Mouse (Mus musculus) midbrain, embryonic 10.5 days (tissue): ENCODE results near the gene Slc9c1. TPM values are rescaled to one million over a fixed set of nuclear protein-coding genes. Genes with fewer than 3 reads are reported as not detected.
"Not testable (repeated sequence)": the region's sequence is repeated elsewhere in the genome, so short reads cannot be mapped to it uniquely, and the experiment has no call there.

Source experiments
- DNase-seq: peaks from one replicate; pipeline ENCODE4 v3.0.0-alpha.2; 2017; ENCODE audit warnings: low spot score
- H3K27ac ChIP-seq: fragments of 300-500 bp; sonication (generic); replicated peaks from 2 replicates; pipeline ENCODE4 v1.5.1; 2016; ENCODE audit warnings: mild to moderate bottlenecking
- H3K27me3 ChIP-seq: fragments of 300-500 bp; sonication (generic); 2 replicates; pipeline ENCODE4 v1.6.1; 2016; ENCODE audit warnings: low read depth, mild to moderate bottlenecking; ENCODE audit not compliant: poor library complexity, severe bottlenecking
- H3K36me3 ChIP-seq: fragments of 300-500 bp; sonication (generic); 2 replicates; pipeline ENCODE4 v1.6.1; 2016; ENCODE audit warnings: mild to moderate bottlenecking, moderate library complexity
- H3K4me1 ChIP-seq: fragments of 300-500 bp; sonication (generic); 2 replicates; pipeline ENCODE4 v1.6.1; 2016
- H3K4me3 ChIP-seq: fragments of 300-500 bp; sonication (generic); 2 replicates; pipeline ENCODE4 v1.5.1; 2016; ENCODE audit warnings: mild to moderate bottlenecking, moderate library complexity
- H3K9me3 ChIP-seq: fragments of 300-500 bp; sonication (generic); replicated peaks from 2 replicates; pipeline ENCODE4 v1.6.1; 2016; ENCODE audit warnings: mild to moderate bottlenecking
- WGBS: fragments of 180-500 bp; shearing (Covaris S2); methylation state at CpG from one replicate; pipeline ENCODE4 v1.1.7; 2016; 5-methylcytosine and 5-hydroxymethylcytosine counted together
- polyA plus RNA-seq: library from polyadenylated mRNA; unstranded; fragments of >200 nt; fragmentation: Nextera tagmentation; extraction: Ambion mirVana; gene quantifications from 2 replicates; pipeline ENCODE4 v1.2.1, GENCODE M21; 2016

Gene Slc9c1
- not detected in 2 replicates for polyA plus RNA-seq

DNA sequence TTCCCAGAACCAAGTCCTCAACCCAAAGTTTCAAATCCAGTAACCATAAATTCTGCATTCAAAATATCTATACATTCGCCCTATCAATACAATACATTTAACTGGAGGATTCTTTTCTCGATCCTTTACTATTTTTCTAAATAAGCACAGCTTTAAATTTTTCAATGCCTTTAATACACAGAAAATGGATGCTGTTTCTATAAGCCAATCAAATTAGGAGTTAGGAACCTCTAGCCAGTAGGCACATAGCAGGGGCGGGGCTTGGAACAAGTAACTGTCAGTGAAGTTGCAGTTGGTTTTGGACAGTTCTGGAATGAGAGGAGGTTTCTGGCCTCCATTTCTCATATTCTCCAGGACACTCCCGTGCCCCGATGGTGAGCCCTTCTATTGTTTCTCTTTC is at the start of gene Slc9c1:
Gene Slc9c1, plus strand, starts transcription at position 301 of the 400 bp plus-strand sequence.
- Histone ChIP-seq H3K9me3 (no peaks in the 10 kb centered on the region), H3K4me3 (no peak within 1 kb of the TSS), H3K36me3 (no peaks in the 10 kb centered on the region), H3K27me3 (no peaks in the 10 kb centered on the region), H3K4me1 (no peaks in the 10 kb centered on the region), H3K27ac (no peak within 1 kb of the TSS)
- WGBS, result 92% methylated on average over 5 of the region's 5 CpGs
- DNase-seq, result no peak

GRCm38 (mm10) chr16:45492927-45493326 is 42.2 kb upstream of the Slc9c1 start, which contains the start of gene Gm609:
Gene Gm609 (minus strand): TSS chr16:45492969.
- H3K9me3 ChIP-seq, result no peaks in the 10 kb centered on the region
- H3K4me3 ChIP-seq, result no peak within 1 kb of the TSS
- WGBS, result 80% methylated on average over 5 of the region's 5 CpGs
- no peak within 1 kb of the TSS for H3K27ac ChIP-seq
- no peaks in the 10 kb centered on the region for H3K36me3 ChIP-seq
- H3K27me3 ChIP-seq, result no peaks in the 10 kb centered on the region
- H3K4me1 ChIP-seq, result no peaks in the 10 kb centered on the region
- no peak for DNase-seq

DNA sequence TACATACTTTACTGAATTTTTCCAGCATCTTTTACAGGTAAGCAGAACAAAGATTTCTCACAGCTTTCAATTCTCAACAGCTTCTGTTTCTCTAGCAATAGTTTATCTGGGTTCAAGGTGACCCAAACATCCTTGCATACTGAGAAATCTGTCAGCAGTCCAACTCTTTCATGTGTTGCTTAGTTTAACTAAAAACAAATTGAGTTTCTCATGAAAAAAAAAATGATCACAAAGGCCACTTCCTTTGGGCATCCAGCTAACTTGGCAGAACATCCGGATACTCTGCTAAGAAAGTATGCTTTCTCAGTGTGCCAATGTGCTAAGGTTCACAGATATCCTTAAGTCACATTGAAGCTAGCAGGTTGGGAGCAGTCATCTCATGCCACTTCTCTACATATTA is 39.8 kb upstream of the Slc9c1 start:
- WGBS, result 74% methylated on average over 1 of the region's 1 CpGs
- H3K27me3 ChIP-seq, result no peaks in the 10 kb centered on the region
- no peak for DNase-seq
- H3K27ac ChIP-seq, result no peak overlapping the region
- no peaks in the 10 kb centered on the region for H3K36me3 ChIP-seq
- H3K4me1 ChIP-seq, result no peaks in the 10 kb centered on the region
- H3K4me3 ChIP-seq, result no peak overlapping the region
- no peaks in the 10 kb centered on the region for H3K9me3 ChIP-seq

- Histone ChIP-seq H3K27ac (no peak overlapping the region), H3K9me3 (no peaks in the 10 kb centered on the region), H3K4me3 (no peak overlapping the region), H3K27me3 (no peaks in the 10 kb centered on the region), H3K36me3 (no peaks in the 10 kb centered on the region), H3K4me1 (no peaks in the 10 kb centered on the region)
- no peak for DNase-seq
- WGBS, result 88% methylated on average over 5 of the region's 5 CpGs
These were observed 9.6 kb upstream of the Slc9c1 start for GRCm38 (mm10) chr16:45525551-45525950.

GRCm38 (mm10) chr16:45531950-45532349 is 3.2 kb upstream of the Slc9c1 start, which contains the start of gene Gm17783:
Gene Gm17783 (minus strand): TSS chr16:45532050.
- Histone ChIP-seq H3K4me3 (no peak within 1 kb of the TSS), H3K4me1 (no peaks in the 10 kb centered on the region), H3K36me3 (no peaks in the 10 kb centered on the region), H3K27me3 (no peaks in the 10 kb centered on the region), H3K27ac (no peak within 1 kb of the TSS), H3K9me3 (no peaks in the 10 kb centered on the region)
- no peak for DNase-seq
- WGBS, result 86% methylated on average over 4 of the region's 4 CpGs

DNA sequence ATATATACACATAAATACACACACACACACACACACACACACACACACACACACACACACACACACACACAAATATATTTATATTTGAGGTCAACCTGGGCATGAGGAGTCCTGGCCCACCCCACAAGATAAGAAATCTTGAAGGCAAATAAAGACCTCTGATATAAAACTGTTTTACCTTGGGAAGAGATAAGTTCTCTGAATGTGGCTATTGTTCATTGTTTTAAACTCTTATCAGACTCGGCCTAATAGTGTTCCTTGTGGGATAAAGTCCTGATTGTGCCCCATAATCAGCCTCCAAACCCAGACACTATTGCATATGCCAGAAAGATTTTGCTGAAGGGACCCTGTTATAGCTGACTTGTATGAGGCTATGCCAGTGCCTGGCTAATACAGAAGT is 3.2 kb downstream of the Slc9c1 start:
- H3K27me3 ChIP-seq, H3K36me3 ChIP-seq, H3K27ac ChIP-seq, DNase-seq, H3K4me1 ChIP-seq, H3K4me3 ChIP-seq, H3K9me3 ChIP-seq: not testable (repeated sequence)
- 66% methylated on average over 1 of the region's 1 CpGs for WGBS

- Histone ChIP-seq H3K27ac (no peak overlapping the region), H3K27me3 (no peaks in the 10 kb centered on the region), H3K9me3 (no peaks in the 10 kb centered on the region), H3K4me1 (no peaks in the 10 kb centered on the region), H3K4me3 (no peak overlapping the region), H3K36me3 (no peaks in the 10 kb centered on the region)
- DNase-seq, result no peak
These were observed 7.0 kb downstream of the Slc9c1 start for GRCm38 (mm10) chr16:45542108-45542507.

GRCm38 (mm10) chr16:45544341-45544740 is 9.2 kb downstream of the Slc9c1 start:
- DNase-seq, result no peak
- Histone ChIP-seq H3K27me3 (no peaks in the 10 kb centered on the region), H3K27ac (no peak overlapping the region), H3K4me3 (no peak overlapping the region), H3K36me3 (no peaks in the 10 kb centered on the region), H3K9me3 (no peaks in the 10 kb centered on the region), H3K4me1 (no peaks in the 10 kb centered on the region)
- WGBS, result 84% methylated on average over 3 of the region's 3 CpGs

DNA sequence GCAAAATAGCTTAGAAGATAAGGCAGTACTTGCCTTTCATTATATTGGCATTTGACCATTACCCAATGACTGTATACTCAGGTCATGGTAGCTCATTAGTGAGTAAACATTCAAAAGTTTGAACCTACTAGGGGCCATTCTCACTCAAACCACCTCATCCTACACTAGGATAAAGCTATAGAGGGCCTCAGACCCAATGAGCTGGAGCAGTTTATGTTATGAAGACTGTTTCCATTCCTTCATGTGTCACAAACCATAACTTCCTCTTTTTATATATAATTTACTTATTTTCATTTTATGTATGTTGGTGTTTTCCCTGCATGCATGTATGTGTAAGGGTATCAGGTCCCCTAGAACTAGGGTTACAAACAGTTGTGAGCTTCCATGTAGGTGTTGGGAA is 12.9 kb downstream of the Slc9c1 start:
- no peaks in the 10 kb centered on the region for H3K27me3 ChIP-seq
- DNase-seq, result no peak
- no peaks in the 10 kb centered on the region for H3K9me3 ChIP-seq
- H3K4me3 ChIP-seq, result no peak overlapping the region
- H3K4me1 ChIP-seq, result no peaks in the 10 kb centered on the region
- no peaks in the 10 kb centered on the region for H3K36me3 ChIP-seq
- no peak overlapping the region for H3K27ac ChIP-seq

GRCm38 (mm10) chr16:45551579-45551978 is 16.5 kb downstream of the Slc9c1 start:
- Histone ChIP-seq H3K9me3 (no peaks in the 10 kb centered on the region), H3K4me3 (no peak overlapping the region), H3K27ac (no peak overlapping the region), H3K4me1 (no peaks in the 10 kb centered on the region), H3K36me3 (no peaks in the 10 kb centered on the region), H3K27me3 (no peaks in the 10 kb centered on the region)
- 88% methylated on average over 2 of the region's 2 CpGs for WGBS
- no peak for DNase-seq

DNA sequence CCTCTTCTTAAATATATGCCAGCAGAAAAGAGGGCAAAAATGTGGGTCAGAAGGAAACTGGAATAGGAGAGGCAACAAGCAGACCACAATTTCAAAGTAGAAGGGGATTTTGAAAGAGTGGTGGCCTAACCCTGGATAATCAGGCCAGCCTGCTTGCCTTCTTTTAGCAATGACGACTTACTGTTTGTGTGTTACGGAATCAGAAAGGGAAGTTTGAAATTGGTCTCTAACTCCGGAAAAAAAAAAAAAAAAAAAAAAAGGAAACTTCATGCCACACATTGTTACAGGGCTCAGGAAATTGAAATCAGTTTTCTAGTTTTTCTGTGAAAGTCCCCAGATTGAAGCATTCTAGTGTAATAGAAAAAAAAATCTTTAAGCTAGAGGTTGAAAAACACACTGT is 26.6 kb downstream of the Slc9c1 start:
- no peaks in the 10 kb centered on the region for H3K4me1 ChIP-seq
- 68% methylated on average over 3 of the region's 3 CpGs for WGBS
- H3K9me3 ChIP-seq, result no peaks in the 10 kb centered on the region
- no peaks in the 10 kb centered on the region for H3K36me3 ChIP-seq
- H3K4me3 ChIP-seq, result no peak overlapping the region
- DNase-seq, result no peak
- no peak overlapping the region for H3K27ac ChIP-seq
- H3K27me3 ChIP-seq, result no peaks in the 10 kb centered on the region

GRCm38 (mm10) chr16:45572307-45572706 is 37.2 kb downstream of the Slc9c1 start:
- WGBS, result 93% methylated on average over 3 of the region's 3 CpGs
- no peaks in the 10 kb centered on the region for H3K27me3 ChIP-seq
- no peaks in the 10 kb centered on the region for H3K4me1 ChIP-seq
- H3K4me3 ChIP-seq, result no peak overlapping the region
- H3K36me3 ChIP-seq, result no peaks in the 10 kb centered on the region
- no peak for DNase-seq
- no peak overlapping the region for H3K27ac ChIP-seq
- no peaks in the 10 kb centered on the region for H3K9me3 ChIP-seq

- Histone ChIP-seq H3K4me3 (no peak overlapping the region), H3K9me3 (no peaks in the 10 kb centered on the region), H3K27ac (no peak overlapping the region), H3K36me3 (no peaks in the 10 kb centered on the region), H3K4me1 (no peaks in the 10 kb centered on the region), H3K27me3 (no peaks in the 10 kb centered on the region)
- no peak for DNase-seq
- 65% methylated on average over 12 of the region's 12 CpGs for WGBS
These were observed 44.8 kb downstream of the Slc9c1 start for GRCm38 (mm10) chr16:45579883-45580282.

GRCm38 (mm10) chr16:45582512-45582911 is 47.4 kb downstream of the Slc9c1 start:
- Histone ChIP-seq H3K4me1 (no peaks in the 10 kb centered on the region), H3K36me3 (no peaks in the 10 kb centered on the region), H3K27ac (no peak overlapping the region), H3K9me3 (no peaks in the 10 kb centered on the region), H3K27me3 (no peaks in the 10 kb centered on the region), H3K4me3 (no peak overlapping the region)
- DNase-seq, result no peak
- 41% methylated on average over 2 of the region's 2 CpGs for WGBS
